Mouse (Mus musculus): ENCODE results near the gene Kmt5a.
A peak's percentile ranks its signal among the peaks of the same experiment; 100 is the strongest.

Gene Kmt5a

GRCm38 (mm10) chr5:124439447-124440093 lies at the start of gene Kmt5a:
Gene Kmt5a, plus strand, starts transcription at chr5:124439930.
- DNase-seq (ENCODE audit: low spot score), result peak; percentile 96

GRCm38 (mm10) chr5:124392412-124392811 lies 47.3 kb upstream of the Kmt5a start:
- no peak for DNase-seq (ENCODE audit: low spot score)

- DNase-seq (ENCODE audit: low spot score), result no peak
These were observed 46.0 kb upstream of the Kmt5a start for GRCm38 (mm10) chr5:124393726-124394125.

- DNase-seq (ENCODE audit: low spot score), result no peak
These were observed 28.9 kb upstream of the Kmt5a start for GRCm38 (mm10) chr5:124410808-124411207.

- DNase-seq (ENCODE audit: low spot score), result no peak
These were observed 27.6 kb upstream of the Kmt5a start for GRCm38 (mm10) chr5:124412163-124412562.

- no peak for DNase-seq (ENCODE audit: low spot score)
These were observed 20.8 kb upstream of the Kmt5a start for GRCm38 (mm10) chr5:124418903-124419302.

- DNase-seq (ENCODE audit: low spot score), result no peak
These were observed 17.9 kb upstream of the Kmt5a start for GRCm38 (mm10) chr5:124421786-124422185.

GRCm38 (mm10) chr5:124424200-124424722 lies 15.5 kb upstream of the Kmt5a start:
- DNase-seq (ENCODE audit: low spot score), result no peak

- no peak for DNase-seq (ENCODE audit: low spot score)
These were observed 14.9 kb upstream of the Kmt5a start for GRCm38 (mm10) chr5:124424723-124425411.

GRCm38 (mm10) chr5:124425412-124426259 lies 14.1 kb upstream of the Kmt5a start, which contains the start of gene Sbno1:
Gene Sbno1, minus strand, starts transcription at chr5:124426001.
- peak; percentile 93 for DNase-seq (ENCODE audit: low spot score)

GRCm38 (mm10) chr5:124426475-124427071 lies 13.2 kb upstream of the Kmt5a start:
- DNase-seq (ENCODE audit: low spot score), result no peak

GRCm38 (mm10) chr5:124432398-124433012 lies 7.2 kb upstream of the Kmt5a start:
- peak; percentile 72 for DNase-seq (ENCODE audit: low spot score)

GRCm38 (mm10) chr5:124433048-124433447 lies 6.7 kb upstream of the Kmt5a start:
- no peak for DNase-seq (ENCODE audit: low spot score)

- DNase-seq (ENCODE audit: low spot score), result peak; percentile 71
These were observed 1.5 kb upstream of the Kmt5a start for GRCm38 (mm10) chr5:124438229-124438628.

- DNase-seq (ENCODE audit: low spot score), result no peak
These were observed 984 bp upstream of the Kmt5a start for GRCm38 (mm10) chr5:124438746-124439145.

GRCm38 (mm10) chr5:124440094-124440701 lies 468 bp downstream of the Kmt5a start:
- peak; percentile 63 for DNase-seq (ENCODE audit: low spot score)

- no peak for DNase-seq (ENCODE audit: low spot score)
These were observed 2.9 kb downstream of the Kmt5a start for GRCm38 (mm10) chr5:124442628-124443027.

- DNase-seq (ENCODE audit: low spot score), result no peak
These were observed 4.5 kb downstream of the Kmt5a start for GRCm38 (mm10) chr5:124444208-124444607.

- DNase-seq (ENCODE audit: low spot score), result peak; percentile 70
These were observed 5.2 kb downstream of the Kmt5a start for GRCm38 (mm10) chr5:124444661-124445561.
